13 mouse cellular contexts compared by ENCODE assay signal in genomic region chr11:93562330-93562865, GRCm38 (mm10).
"Had no signal": no experiment of that assay in that cellular context is flagged by ENCODE, and none has a peak within 500 bp of the region (broad histone marks: within the 10 kb centered on the region; RNA-seq: fewer than 3 reads in every experiment).

No protein-coding gene starts in this region.

- ATAC-seq: inflammation-experienced regulatory T-cells, adult 6 months; intestine, postnatal 0 days; liver, embryonic 12.5 days; midbrain, embryonic 16.5 days had no signal

- H3K4me3 ChIP-seq: left cerebral cortex, adult 2 months; limb, embryonic 15.5 days; liver, embryonic 12.5 days had no signal

- H3K4me2 ChIP-seq: limb, embryonic 15.5 days; liver, embryonic 12.5 days had no signal

- DNase-seq: kidney, adult 8-10 months; kidney, postnatal 25 days; retina, postnatal 1 day; right cerebral cortex, postnatal 4 days; spleen, adult 18-20 months; thymus, adult 18-20 months; thymus, postnatal 25 days had no signal

- H3K4me1 ChIP-seq: limb, embryonic 15.5 days; liver, embryonic 12.5 days had no signal

- H3K9ac ChIP-seq: limb, embryonic 15.5 days; liver, embryonic 12.5 days had no signal

- H3K27ac ChIP-seq: left cerebral cortex, adult 2 months; limb, embryonic 15.5 days; liver, embryonic 12.5 days had no signal

- H3K9me3 ChIP-seq: limb, embryonic 15.5 days; liver, embryonic 12.5 days had no signal

- H3K27me3 ChIP-seq: limb, embryonic 15.5 days; liver, embryonic 12.5 days had no signal

- H3K36me3 ChIP-seq: limb, embryonic 15.5 days; liver, embryonic 12.5 days had no signal
